Mouse (Mus musculus): ENCODE results near the gene Fbln1. TPM values are rescaled to one million over a fixed set of nuclear protein-coding genes. Genes with fewer than 3 reads are reported as not detected.
A peak's percentile ranks its signal among the peaks of the same experiment; 100 is the strongest.

Fbln1 gene
- polyA plus RNA-seq, 1 experiment: 32.4 TPM

GRCm38 (mm10) chr15:85167086-85167679 is 38.6 kb upstream of the Fbln1 start:
- TF ChIP-seq MAX (IDR thresholded peaks at IDR 0.05): no peak
- TF ChIP-seq MYOD1 (IDR thresholded peaks at IDR 0.05; ENCODE audit: control insufficient read depth, insufficient read length, low read depth): no peak
- TF ChIP-seq MYOG (IDR thresholded peaks at IDR 0.05; ENCODE audit: control insufficient read depth, extremely low read depth, insufficient read length): no peak
- no peak for TF ChIP-seq FOSL1 (IDR thresholded peaks at IDR 0.05; ENCODE audit: insufficient read depth, low read length, poor library complexity, severe bottlenecking)
- TF ChIP-seq CTCF (IDR thresholded peaks at IDR 0.05; ENCODE audit: control insufficient read depth, insufficient read depth, insufficient read length): no peak
- TF ChIP-seq USF1 (IDR thresholded peaks at IDR 0.05; ENCODE audit: low read depth): no peak
- TF ChIP-seq CEBPB (IDR thresholded peaks at IDR 0.05; ENCODE audit: low read depth): no peak
- Histone ChIP-seq H3K4me3 (ENCODE audit: insufficient read depth, poor library complexity, severe bottlenecking) (no peak overlapping the region), H3K79me3 (ENCODE audit: low read depth) (no peaks in the 10 kb centered on the region), H3K79me2 (ENCODE audit: control insufficient read depth, insufficient read depth) (no peaks in the 10 kb centered on the region), H3K36me3 (ENCODE audit: control insufficient read depth, insufficient read depth) (no peaks in the 10 kb centered on the region), H3ac (ENCODE audit: control insufficient read depth, insufficient read length, low read depth) (no peak overlapping the region), H3K27me3 (ENCODE audit: control insufficient read depth, insufficient read depth, insufficient read length) (peaks cover 70% of the 10 kb centered on the region)

- Histone ChIP-seq H3ac (ENCODE audit: control insufficient read depth, insufficient read length, low read depth) (no peak overlapping the region), H3K4me3 (ENCODE audit: insufficient read depth, poor library complexity, severe bottlenecking) (no peak overlapping the region), H3K79me3 (ENCODE audit: low read depth) (no peaks in the 10 kb centered on the region), H3K36me3 (ENCODE audit: control insufficient read depth, insufficient read depth) (no peaks in the 10 kb centered on the region), H3K79me2 (ENCODE audit: control insufficient read depth, insufficient read depth) (no peaks in the 10 kb centered on the region), H3K27me3 (ENCODE audit: control insufficient read depth, insufficient read depth, insufficient read length) (peaks cover 32% of the 10 kb centered on the region)
- no peak for TF ChIP-seq MYOG (IDR thresholded peaks at IDR 0.05; ENCODE audit: control insufficient read depth, extremely low read depth, insufficient read length)
- TF ChIP-seq MAX (IDR thresholded peaks at IDR 0.05): no peak
- TF ChIP-seq MYOD1 (IDR thresholded peaks at IDR 0.05; ENCODE audit: control insufficient read depth, insufficient read length, low read depth): no peak
- no peak for TF ChIP-seq CTCF (IDR thresholded peaks at IDR 0.05; ENCODE audit: control insufficient read depth, insufficient read depth, insufficient read length)
- no peak for TF ChIP-seq CEBPB (IDR thresholded peaks at IDR 0.05; ENCODE audit: low read depth)
- TF ChIP-seq FOSL1 (IDR thresholded peaks at IDR 0.05; ENCODE audit: insufficient read depth, low read length, poor library complexity, severe bottlenecking): no peak
- TF ChIP-seq USF1 (IDR thresholded peaks at IDR 0.05; ENCODE audit: low read depth): no peak
These were observed 33.7 kb upstream of the Fbln1 start for GRCm38 (mm10) chr15:85172054-85172453.

GRCm38 (mm10) chr15:85173425-85173824 is 32.3 kb upstream of the Fbln1 start:
- Histone ChIP-seq H3K27me3 (ENCODE audit: control insufficient read depth, insufficient read depth, insufficient read length) (peaks cover 24% of the 10 kb centered on the region), H3K79me2 (ENCODE audit: control insufficient read depth, insufficient read depth) (no peaks in the 10 kb centered on the region), H3K36me3 (ENCODE audit: control insufficient read depth, insufficient read depth) (no peaks in the 10 kb centered on the region), H3K4me3 (ENCODE audit: insufficient read depth, poor library complexity, severe bottlenecking) (no peak overlapping the region), H3ac (ENCODE audit: control insufficient read depth, insufficient read length, low read depth) (no peak overlapping the region), H3K79me3 (ENCODE audit: low read depth) (no peaks in the 10 kb centered on the region)
- TF ChIP-seq USF1 (IDR thresholded peaks at IDR 0.05; ENCODE audit: low read depth) (no peak), CTCF (IDR thresholded peaks at IDR 0.05; ENCODE audit: control insufficient read depth, insufficient read depth, insufficient read length) (no peak), MYOG (IDR thresholded peaks at IDR 0.05; ENCODE audit: control insufficient read depth, extremely low read depth, insufficient read length) (no peak), FOSL1 (IDR thresholded peaks at IDR 0.05; ENCODE audit: insufficient read depth, low read length, poor library complexity, severe bottlenecking) (no peak), MAX (IDR thresholded peaks at IDR 0.05) (no peak)

GRCm38 (mm10) chr15:85174060-85174459 is 31.7 kb upstream of the Fbln1 start:
- TF ChIP-seq MYOD1 (IDR thresholded peaks at IDR 0.05; ENCODE audit: control insufficient read depth, insufficient read length, low read depth) (peak; percentile 78), CEBPB (IDR thresholded peaks at IDR 0.05; ENCODE audit: low read depth) (no peak), MAX (IDR thresholded peaks at IDR 0.05) (no peak)

GRCm38 (mm10) chr15:85177576-85177975 is 28.2 kb upstream of the Fbln1 start:
- Histone ChIP-seq H3ac (ENCODE audit: control insufficient read depth, insufficient read length, low read depth) (no peak overlapping the region), H3K4me3 (ENCODE audit: insufficient read depth, poor library complexity, severe bottlenecking) (no peak overlapping the region), H3K79me3 (ENCODE audit: low read depth) (no peaks in the 10 kb centered on the region), H3K36me3 (ENCODE audit: control insufficient read depth, insufficient read depth) (no peaks in the 10 kb centered on the region), H3K79me2 (ENCODE audit: control insufficient read depth, insufficient read depth) (no peaks in the 10 kb centered on the region), H3K27me3 (ENCODE audit: control insufficient read depth, insufficient read depth, insufficient read length) (peaks cover 39% of the 10 kb centered on the region)
- TF ChIP-seq USF1 (IDR thresholded peaks at IDR 0.05; ENCODE audit: low read depth): no peak
- no peak for TF ChIP-seq CTCF (IDR thresholded peaks at IDR 0.05; ENCODE audit: control insufficient read depth, insufficient read depth, insufficient read length)
- no peak for TF ChIP-seq MYOD1 (IDR thresholded peaks at IDR 0.05; ENCODE audit: control insufficient read depth, insufficient read length, low read depth)
- TF ChIP-seq FOSL1 (IDR thresholded peaks at IDR 0.05; ENCODE audit: insufficient read depth, low read length, poor library complexity, severe bottlenecking): no peak
- TF ChIP-seq MYOG (IDR thresholded peaks at IDR 0.05; ENCODE audit: control insufficient read depth, extremely low read depth, insufficient read length): no peak
- TF ChIP-seq MAX (IDR thresholded peaks at IDR 0.05): no peak
- TF ChIP-seq CEBPB (IDR thresholded peaks at IDR 0.05; ENCODE audit: low read depth): no peak

More at GRCm38 (mm10) chr15:85174060-85174459, 31.7 kb upstream of the Fbln1 start:
- no peaks in the 10 kb centered on the region for H3K79me3 ChIP-seq (ENCODE audit: low read depth)
- H3K36me3 ChIP-seq (ENCODE audit: control insufficient read depth, insufficient read depth): no peaks in the 10 kb centered on the region
- H3K4me3 ChIP-seq (ENCODE audit: insufficient read depth, poor library complexity, severe bottlenecking): no peak overlapping the region
- no peaks in the 10 kb centered on the region for H3K79me2 ChIP-seq (ENCODE audit: control insufficient read depth, insufficient read depth)
- H3K27me3 ChIP-seq (ENCODE audit: control insufficient read depth, insufficient read depth, insufficient read length): peaks cover 24% of the 10 kb centered on the region
- no peak overlapping the region for H3ac ChIP-seq (ENCODE audit: control insufficient read depth, insufficient read length, low read depth)

GRCm38 (mm10) chr15:85178172-85178571 is 27.6 kb upstream of the Fbln1 start:
- Histone ChIP-seq H3ac (ENCODE audit: control insufficient read depth, insufficient read length, low read depth) (no peak overlapping the region), H3K36me3 (ENCODE audit: control insufficient read depth, insufficient read depth) (no peaks in the 10 kb centered on the region), H3K79me2 (ENCODE audit: control insufficient read depth, insufficient read depth) (no peaks in the 10 kb centered on the region), H3K79me3 (ENCODE audit: low read depth) (no peaks in the 10 kb centered on the region), H3K27me3 (ENCODE audit: control insufficient read depth, insufficient read depth, insufficient read length) (peaks cover 38% of the 10 kb centered on the region), H3K4me3 (ENCODE audit: insufficient read depth, poor library complexity, severe bottlenecking) (no peak overlapping the region)
- TF ChIP-seq FOSL1 (IDR thresholded peaks at IDR 0.05; ENCODE audit: insufficient read depth, low read length, poor library complexity, severe bottlenecking) (no peak), MAX (IDR thresholded peaks at IDR 0.05) (no peak), MYOD1 (IDR thresholded peaks at IDR 0.05; ENCODE audit: control insufficient read depth, insufficient read length, low read depth) (no peak), MYOG (IDR thresholded peaks at IDR 0.05; ENCODE audit: control insufficient read depth, extremely low read depth, insufficient read length) (no peak), CTCF (IDR thresholded peaks at IDR 0.05; ENCODE audit: control insufficient read depth, insufficient read depth, insufficient read length) (no peak), USF1 (IDR thresholded peaks at IDR 0.05; ENCODE audit: low read depth) (no peak), CEBPB (IDR thresholded peaks at IDR 0.05; ENCODE audit: low read depth) (no peak)
